Mouse (Mus musculus) thymus, adult 2 months (tissue): ENCODE measurements around the gene Slc34a2. TPM values are rescaled to one million over a fixed set of nuclear protein-coding genes. Genes with fewer than 3 reads are reported as not detected.

Experiments used
- DNase-seq: peaks from one replicate; pipeline ENCODE4 v3.0.0; 2021
- H3K27ac ChIP-seq: fragments of 200-500 bp; 2 replicates; pipeline ENCODE4 v1.5.1; 2012; ENCODE audit warnings: low read length, control low read depth; ENCODE audit not compliant: control insufficient read depth, insufficient read depth
- H3K27me3 ChIP-seq: fragments of 200-500 bp; 2 replicates; pipeline ENCODE4 v1.6.1; 2012; ENCODE audit warnings: mild to moderate bottlenecking, low read length, moderate library complexity, mixed read lengths; ENCODE audit not compliant: control insufficient read depth, insufficient read depth
- H3K36me3 ChIP-seq: fragments of 200-500 bp; 2 replicates; pipeline ENCODE4 v1.6.1; 2012; ENCODE audit warnings: mild to moderate bottlenecking, low read length, moderate library complexity; ENCODE audit not compliant: control insufficient read depth, insufficient read depth
- H3K4me1 ChIP-seq: fragments of 200-500 bp; replicated peaks from 2 replicates; pipeline ENCODE4 v1.6.1; 2012; ENCODE audit warnings: low read length; ENCODE audit not compliant: control insufficient read depth, insufficient read depth
- H3K4me3 ChIP-seq: fragments of 200-500 bp; 2 replicates; pipeline ENCODE4 v1.5.1; 2012; ENCODE audit warnings: mild to moderate bottlenecking, low read length, control low read depth, moderate library complexity; ENCODE audit not compliant: control insufficient read depth, insufficient read depth
- CTCF ChIP-seq: fragments of 200-500 bp; IDR thresholded peaks from 2 replicates; pipeline ENCODE4 v1.5.1; 2012; ENCODE audit warnings: mild to moderate bottlenecking, control low read depth, low read length, moderate library complexity, borderline replicate concordance; ENCODE audit not compliant: control insufficient read depth, poor library complexity, insufficient read depth; ENCODE audit errors: extremely low read depth
- POLR2A ChIP-seq: fragments of 200-500 bp; IDR thresholded peaks from 2 replicates; pipeline ENCODE4 v1.6.1; 2012; ENCODE audit warnings: mild to moderate bottlenecking, low read length, control low read depth, moderate library complexity; ENCODE audit not compliant: control insufficient read depth, poor library complexity, insufficient read depth; ENCODE audit errors: extremely low read depth
- WGBS: fragments of 180-500 bp; shearing (Covaris S2); methylation state at CpG from one replicate; pipeline ENCODE4 v1.1.7; 2018; 5-methylcytosine and 5-hydroxymethylcytosine counted together
- polyA plus RNA-seq: library from polyadenylated mRNA; depleted of rRNA; stranded (reverse); fragments of >200 nt; gene quantifications from 2 replicates; pipeline ENCODE4 v1.2.3, GENCODE M21; 2012

Gene Slc34a2
- polyA plus RNA-seq, 1 experiment = 3.4 TPM

- 98% methylated on average over 5 of the region's 5 CpGs for WGBS
- no peak for DNase-seq
- H3K36me3 ChIP-seq = no peaks in the 10 kb centered on the region
- no peak overlapping the region for H3K4me3 ChIP-seq
- TF ChIP-seq POLR2A (no peak), CTCF (no peak)
- H3K4me1 ChIP-seq = no peaks in the 10 kb centered on the region
- no peak overlapping the region for H3K27ac ChIP-seq
- H3K27me3 ChIP-seq = no peaks in the 10 kb centered on the region
Measured at GRCm38 (mm10) chr5:53023901-53024300, 14.0 kb upstream of the Slc34a2 start.

GRCm38 (mm10) chr5:53025276-53025973 lies 12.5 kb upstream of the Slc34a2 start:
- Histone ChIP-seq H3K27me3 (no peaks in the 10 kb centered on the region), H3K4me1 (no peaks in the 10 kb centered on the region), H3K36me3 (no peaks in the 10 kb centered on the region), H3K4me3 (no peak overlapping the region), H3K27ac (no peak overlapping the region)
- 83% methylated on average over 8 of the region's 8 CpGs for WGBS
- TF ChIP-seq POLR2A = no peak
- no peak for TF ChIP-seq CTCF
- no peak for DNase-seq

DNA sequence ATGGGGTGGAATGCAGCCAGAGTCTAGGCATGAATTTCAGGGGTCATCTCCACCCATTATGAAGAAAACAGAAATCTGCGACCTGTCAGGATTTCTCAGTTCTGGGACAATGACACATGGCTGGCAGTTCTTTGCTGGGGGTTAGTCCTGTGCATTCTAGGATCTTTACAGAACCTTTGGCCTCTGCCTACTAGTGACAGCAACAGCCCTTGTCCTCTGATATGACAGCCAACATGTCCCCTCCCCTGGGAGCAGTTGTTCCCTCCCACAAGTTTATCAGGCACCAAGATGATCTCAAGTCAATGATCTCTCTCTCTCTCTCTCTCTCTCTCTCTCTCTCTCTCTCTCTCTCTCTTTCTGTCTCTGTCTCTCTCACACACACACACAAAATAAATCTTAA lies 6.5 kb upstream of the Slc34a2 start:
- H3K4me3 ChIP-seq = no peak overlapping the region
- DNase-seq = no peak
- no peak overlapping the region for H3K27ac ChIP-seq
- H3K4me1 ChIP-seq = no peaks in the 10 kb centered on the region
- 97% methylated on average over 1 of the region's 1 CpGs for WGBS
- no peaks in the 10 kb centered on the region for H3K36me3 ChIP-seq
- no peak for TF ChIP-seq POLR2A
- TF ChIP-seq CTCF = no peak
- H3K27me3 ChIP-seq = no peaks in the 10 kb centered on the region

GRCm38 (mm10) chr5:53042034-53042748 lies 4.3 kb downstream of the Slc34a2 start:
- WGBS = 86% methylated on average over 5 of the region's 5 CpGs
- H3K36me3 ChIP-seq = no peaks in the 10 kb centered on the region
- DNase-seq = no peak
- TF ChIP-seq CTCF (no peak), POLR2A (no peak)
- no peaks in the 10 kb centered on the region for H3K4me1 ChIP-seq
- H3K4me3 ChIP-seq = no peak overlapping the region
- H3K27me3 ChIP-seq = no peaks in the 10 kb centered on the region
- no peak overlapping the region for H3K27ac ChIP-seq

- no peaks in the 10 kb centered on the region for H3K36me3 ChIP-seq
- no peak overlapping the region for H3K4me3 ChIP-seq
- no peak for TF ChIP-seq POLR2A
- TF ChIP-seq CTCF = no peak
- no peaks in the 10 kb centered on the region for H3K27me3 ChIP-seq
- H3K27ac ChIP-seq = no peak overlapping the region
- 95% methylated on average over 8 of the region's 8 CpGs for WGBS
- DNase-seq = no peak
- no peaks in the 10 kb centered on the region for H3K4me1 ChIP-seq
Measured at GRCm38 (mm10) chr5:53042771-53043371, 5.0 kb downstream of the Slc34a2 start.

- Histone ChIP-seq H3K36me3 (no peaks in the 10 kb centered on the region), H3K4me3 (no peak overlapping the region), H3K27me3 (no peaks in the 10 kb centered on the region), H3K4me1 (no peaks in the 10 kb centered on the region), H3K27ac (no peak overlapping the region)
- 71% methylated on average over 1 of the region's 1 CpGs for WGBS
- no peak for DNase-seq
- no peak for TF ChIP-seq CTCF
- TF ChIP-seq POLR2A = no peak
Measured at GRCm38 (mm10) chr5:53043716-53044115, 5.8 kb downstream of the Slc34a2 start.
